Mouse (Mus musculus) R1 (cell line): ENCODE data around the gene Dnajc17.

Source experiments
- DNase-seq: peaks from one replicate; pipeline ENCODE4 v3.0.0-alpha.2; 2018; ENCODE audit warnings: low read depth, low spot score

The Dnajc17 gene

GRCm38 (mm10) chr2:119163135-119163534, 45.5 kb downstream of the Dnajc17 start:
- no peak for DNase-seq

- no peak for DNase-seq
Measured at GRCm38 (mm10) chr2:119161247-119161646, 47.3 kb downstream of the Dnajc17 start.

GRCm38 (mm10) chr2:119157836-119158235, 50.8 kb downstream of the Dnajc17 start:
- no peak for DNase-seq

GRCm38 (mm10) chr2:119156681-119157572, 51.7 kb downstream of the Dnajc17 start, which contains the start of gene Rmdn3:
Gene Rmdn3, minus strand, starts transcription at chr2:119157034.
- peak; percentile 95 for DNase-seq

- no peak for DNase-seq
Measured at GRCm38 (mm10) chr2:119156081-119156680, 52.4 kb downstream of the Dnajc17 start.

GRCm38 (mm10) chr2:119155388-119155787, 53.2 kb downstream of the Dnajc17 start:
- DNase-seq: no peak

GRCm38 (mm10) chr2:119154683-119155082, 53.9 kb downstream of the Dnajc17 start:
- DNase-seq: no peak

- no peak for DNase-seq
Measured at GRCm38 (mm10) chr2:119152255-119152654, 56.3 kb downstream of the Dnajc17 start.

GRCm38 (mm10) chr2:119147775-119148174, 60.8 kb downstream of the Dnajc17 start:
- no peak for DNase-seq

- DNase-seq: peak; percentile 20
Measured at GRCm38 (mm10) chr2:119147160-119147678, 61.4 kb downstream of the Dnajc17 start.

- DNase-seq: no peak
Measured at GRCm38 (mm10) chr2:119146435-119146834, 62.2 kb downstream of the Dnajc17 start.

GRCm38 (mm10) chr2:119145199-119145598, 63.4 kb downstream of the Dnajc17 start:
- DNase-seq: peak; percentile 88

- no peak for DNase-seq
Measured at GRCm38 (mm10) chr2:119136346-119136898, 72.2 kb downstream of the Dnajc17 start.
